Mouse (Mus musculus): ENCODE measurements at regions not wholly inside any gene's neighbourhood (a gene's known extent, or its start where the extent isn't known, plus 50 kb on each side); places are given as distances from the start of the nearest gene placed in this dataset.
"Not testable (repeated sequence)": the region's sequence is repeated elsewhere in the genome, so short reads cannot be mapped to it uniquely, and the experiment has no call there.

GRCm38 (mm10) chr1:161728546-161729206 lies 59.6 kb downstream of the Fasl start:
- in situ Hi-C loops (cut with MboI, MseI), result no loop called here

GRCm38 (mm10) chr1:161727357-161727756 lies 60.9 kb downstream of the Fasl start:
- in situ Hi-C loops (cut with MboI, MseI), result not testable (repeated sequence)

GRCm38 (mm10) chr1:161726098-161726497 lies 62.2 kb downstream of the Fasl start:
- in situ Hi-C loops (cut with MboI, MseI), result not testable (repeated sequence)

DNA sequence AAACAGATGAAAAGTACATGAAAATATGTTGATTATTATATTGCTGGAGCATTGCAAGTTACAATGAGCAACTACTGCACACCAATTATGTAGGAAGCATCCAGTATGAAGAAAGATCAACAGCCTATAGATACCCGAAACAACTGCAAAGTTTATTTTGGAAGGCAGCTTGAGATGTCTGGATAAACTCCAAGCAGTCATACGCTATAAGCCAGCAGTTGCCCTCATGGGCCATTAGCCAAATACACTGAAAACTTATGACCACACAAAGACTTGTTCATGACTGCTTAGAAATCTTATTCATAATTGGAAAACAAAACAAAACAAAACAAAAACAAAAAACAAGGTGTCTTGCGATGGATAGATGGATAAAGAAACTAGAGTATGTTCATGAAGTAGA lies 68.4 kb downstream of the Fasl start:
- in situ Hi-C loops (cut with MboI, MseI), result loop anchor here (25.0 kb wide), 1 partner anchor 1442 kb away; no protein-coding TSS in a partner anchor

DNA sequence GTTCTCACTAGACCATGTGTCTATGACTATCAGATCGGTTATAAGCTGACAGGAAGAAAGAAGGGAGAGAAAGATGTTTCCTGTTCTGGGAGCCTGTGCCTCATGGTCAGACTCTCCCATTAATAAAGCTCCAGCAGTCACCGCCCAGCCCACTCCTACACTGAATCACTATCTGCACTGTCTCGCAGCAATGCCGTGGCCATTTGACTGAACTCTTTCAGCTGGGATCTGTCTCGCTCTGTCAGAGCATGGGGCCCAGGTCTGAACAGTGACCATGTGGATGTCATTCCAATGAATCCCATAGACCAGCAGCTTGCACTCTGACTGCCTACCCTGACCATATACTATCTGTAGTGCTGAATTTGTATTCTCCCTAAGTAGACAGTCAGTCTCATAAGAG lies 70.0 kb downstream of the Fasl start:
- in situ Hi-C loops (cut with MboI, MseI), result loop anchor here (25.0 kb wide), 1 partner anchor 1444 kb away; no protein-coding TSS in a partner anchor

DNA sequence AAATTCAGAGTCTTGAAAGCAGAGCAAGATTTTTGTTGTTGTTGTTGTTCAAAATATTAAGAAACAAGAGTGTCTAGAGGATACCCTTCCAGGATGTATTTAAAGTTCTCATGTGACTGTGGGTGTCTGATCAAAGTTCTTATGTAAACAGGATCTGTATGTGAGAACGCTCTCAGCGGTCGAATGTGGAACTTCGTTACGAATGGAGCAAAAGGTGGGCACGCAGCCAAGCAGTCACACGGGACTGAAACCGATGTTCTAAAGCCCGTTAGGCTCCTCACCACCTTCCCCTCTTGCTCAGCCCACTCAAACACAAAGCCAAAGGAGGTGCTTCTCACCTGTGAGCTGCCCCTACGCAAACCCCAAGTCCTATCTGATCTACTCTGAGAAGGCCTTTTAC lies 75.4 kb downstream of the Fasl start:
- in situ Hi-C loops (cut with MboI, MseI), result loop anchor here (25.0 kb wide), 1 partner anchor 1449 kb away; no protein-coding TSS in a partner anchor

- in situ Hi-C loops (cut with MboI, MseI), result loop anchor here (25.0 kb wide), 1 partner anchor 1450 kb away; no protein-coding TSS in a partner anchor
These were observed 76.0 kb downstream of the Fasl start for GRCm38 (mm10) chr1:161712283-161712682.

GRCm38 (mm10) chr1:161707049-161707448 lies 81.2 kb downstream of the Fasl start:
- in situ Hi-C loops (cut with MboI, MseI), result loop anchor here (25.0 kb wide), 1 partner anchor 1455 kb away; no protein-coding TSS in a partner anchor

- in situ Hi-C loops (cut with MboI, MseI), result loop anchor here (25.0 kb wide), 1 partner anchor 1457 kb away; no protein-coding TSS in a partner anchor
These were observed 83.3 kb downstream of the Fasl start for GRCm38 (mm10) chr1:161704961-161705360.

DNA sequence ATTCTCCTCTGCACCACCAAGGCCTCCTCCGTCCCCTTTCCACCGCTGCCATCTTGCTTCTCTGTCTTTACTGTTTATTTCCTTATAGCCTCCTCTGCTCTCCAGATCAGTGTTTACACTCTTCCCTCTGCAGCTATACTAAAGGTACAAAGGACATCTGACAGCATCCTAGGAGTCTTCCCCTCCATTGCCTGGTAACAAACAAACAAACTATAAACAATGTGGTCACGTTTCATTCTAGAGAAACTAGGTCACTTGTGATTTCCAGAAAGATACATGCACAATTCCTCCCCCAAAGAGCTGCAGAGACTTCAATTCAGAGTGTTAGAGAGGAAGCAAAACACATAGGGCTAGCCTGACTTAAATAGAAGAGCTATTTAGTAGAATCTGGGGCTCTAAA lies 83.8 kb downstream of the Fasl start:
- in situ Hi-C loops (cut with MboI, MseI), result loop anchor here (25.0 kb wide), 1 partner anchor 1458 kb away; no protein-coding TSS in a partner anchor

GRCm38 (mm10) chr1:161695886-161696285 lies 92.4 kb downstream of the Fasl start:
- in situ Hi-C loops (cut with MboI, MseI), result no loop called here

DNA sequence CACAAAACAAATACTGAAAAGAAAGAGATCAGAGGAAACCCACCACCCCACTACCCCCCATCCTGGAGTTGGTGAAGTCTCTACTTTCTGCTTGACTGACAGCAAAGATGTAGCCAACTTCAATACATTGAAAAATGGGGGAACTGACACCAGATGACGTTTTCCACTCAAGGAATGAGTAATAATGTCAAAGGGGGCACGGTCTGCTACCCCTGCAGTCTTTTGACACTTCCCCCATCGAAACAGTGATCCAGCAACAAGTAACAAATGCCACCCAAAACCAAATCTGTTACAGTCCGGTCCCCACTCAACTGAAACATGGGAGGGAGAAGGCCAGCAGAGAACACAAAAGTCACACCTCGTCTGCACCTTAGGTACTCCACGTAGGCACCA lies 94.5 kb downstream of the Fasl start:
- in situ Hi-C loops (cut with MboI, MseI), result no loop called here

DNA sequence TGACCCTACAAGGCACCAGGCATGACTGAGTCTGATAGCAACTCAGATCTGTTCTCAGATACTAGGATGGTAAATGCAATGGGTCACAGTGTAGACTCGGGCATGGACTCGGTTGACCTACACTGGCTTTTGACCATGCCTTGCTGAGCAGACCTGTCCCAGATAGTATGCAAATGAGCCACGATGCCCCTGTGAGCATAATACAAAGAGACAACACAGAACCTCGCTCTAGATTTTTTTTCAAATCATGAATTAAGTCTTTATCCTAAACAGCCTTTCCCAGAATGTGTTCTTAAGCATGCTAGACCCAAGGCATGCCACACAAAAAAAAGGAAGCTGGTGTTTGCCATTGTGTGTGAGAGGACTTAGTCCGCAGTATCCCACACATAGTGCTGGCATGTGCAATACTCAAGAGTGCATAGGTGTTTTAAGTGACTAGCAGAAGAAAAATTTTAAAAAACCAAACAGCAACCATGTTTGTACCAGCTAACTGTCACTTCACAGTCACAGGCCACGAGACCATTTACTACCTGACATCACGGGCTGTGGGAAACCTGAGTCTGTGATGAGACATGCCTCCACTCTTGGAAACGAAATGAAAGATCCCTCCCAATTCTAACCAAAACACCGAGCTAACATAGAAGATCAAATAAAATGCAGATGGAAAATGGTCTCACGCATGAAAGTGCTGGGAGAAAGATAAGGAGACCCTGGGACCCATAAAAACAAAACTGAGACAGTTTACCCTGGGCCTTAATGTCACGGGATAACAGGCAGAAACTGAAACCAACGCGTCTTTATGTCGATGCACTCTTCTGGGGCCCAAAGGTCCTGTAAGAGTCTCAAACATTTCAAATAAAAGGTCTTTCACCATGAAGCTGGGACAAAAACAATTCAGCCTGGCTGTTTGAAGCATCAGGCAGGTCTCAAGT lies 95.2 kb downstream of the Fasl start:
- in situ Hi-C loops (cut with MboI, MseI), result no loop called here

- in situ Hi-C loops (cut with MboI, MseI), result loop anchor here (5.0 kb wide), 1 partner anchor 287 kb away; no protein-coding TSS in a partner anchor
These were observed 99.3 kb downstream of the Fasl start for GRCm38 (mm10) chr1:161688946-161689345.

DNA sequence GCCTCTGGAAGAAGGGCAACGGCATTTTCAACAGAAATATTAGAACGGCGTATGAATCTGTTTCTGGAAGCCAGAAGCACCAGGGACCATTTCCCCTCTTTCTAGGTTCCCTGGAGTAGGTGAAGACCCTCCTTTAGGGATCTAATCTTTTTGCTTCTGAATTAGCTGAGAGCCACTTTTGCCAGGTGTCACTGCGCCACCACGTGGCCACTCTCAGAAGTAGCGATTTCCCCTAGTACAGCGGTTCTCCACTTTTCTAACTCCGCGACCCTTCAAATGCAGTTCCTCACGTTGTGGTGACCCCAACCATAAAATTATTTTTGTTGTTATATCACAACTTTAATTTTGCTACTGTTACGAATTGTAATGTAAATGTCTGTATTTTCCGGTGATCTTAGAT lies 100.7 kb downstream of the Fasl start:
- in situ Hi-C loops (cut with MboI, MseI), result loop anchor here (5.0 kb wide), 1 partner anchor 285 kb away; no protein-coding TSS in a partner anchor

DNA sequence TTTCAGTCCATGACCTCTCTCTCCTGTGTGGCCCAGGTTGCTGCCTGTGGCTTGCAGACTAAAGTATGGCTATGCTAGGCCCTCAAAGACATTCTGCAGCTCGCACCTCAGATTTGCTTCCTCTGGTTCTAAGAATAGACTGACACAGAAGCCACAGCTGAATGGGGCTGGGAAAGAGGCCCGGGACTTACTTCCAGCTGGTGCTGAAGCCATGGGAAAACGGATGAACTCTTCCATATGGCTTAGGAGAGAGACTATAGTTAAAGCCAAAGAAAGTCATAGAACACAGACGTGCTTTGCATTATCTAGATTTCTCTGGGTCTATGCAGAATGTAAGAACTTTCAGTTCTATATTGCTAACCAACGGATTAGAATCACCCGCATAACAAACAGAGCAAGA lies 107.7 kb downstream of the Fasl start:
- in situ Hi-C loops (cut with MboI, MseI), result no loop called here

GRCm38 (mm10) chr1:161670937-161671336 lies 117.4 kb downstream of the Fasl start:
- in situ Hi-C loops (cut with MboI, MseI), result no loop called here

DNA sequence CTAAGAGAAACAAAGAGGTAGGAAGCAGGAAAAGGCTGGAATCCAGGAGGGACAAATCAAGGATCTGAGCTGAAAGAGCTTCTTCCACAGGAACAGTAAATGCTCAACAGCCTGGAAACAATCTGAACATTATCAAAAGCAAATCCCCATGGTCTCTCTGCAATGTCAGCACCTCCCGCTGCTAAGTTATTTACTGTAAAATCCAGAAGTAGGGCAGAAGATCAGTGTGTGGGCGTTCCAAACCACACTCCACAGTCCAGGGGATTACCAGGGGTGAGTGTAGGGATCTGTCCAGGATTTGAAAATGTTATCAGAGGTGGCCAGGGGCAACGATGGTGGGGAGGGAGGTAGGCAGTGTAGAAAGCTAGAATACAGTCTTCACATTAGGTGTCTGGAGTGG lies 124.0 kb downstream of the Fasl start:
- in situ Hi-C loops (cut with MboI, MseI), result no loop called here

- in situ Hi-C loops (cut with MboI, MseI), result no loop called here
These were observed 124.9 kb downstream of the Fasl start for GRCm38 (mm10) chr1:161663351-161663750.

GRCm38 (mm10) chr1:161662241-161662640 lies 126.1 kb downstream of the Fasl start:
- in situ Hi-C loops (cut with MboI, MseI), result no loop called here

GRCm38 (mm10) chr1:161657511-161657910 lies 130.8 kb downstream of the Fasl start:
- in situ Hi-C loops (cut with MboI, MseI), result no loop called here

GRCm38 (mm10) chr1:161649387-161649786 lies 138.9 kb downstream of the Fasl start:
- in situ Hi-C loops (cut with MboI, MseI), result no loop called here

Measured in T-helper 1 cell (primary cell).